Comparison of ENCODE assay signal across 20 mouse cellular contexts in genomic region chr12:31788530-31788929, GRCm38 (mm10).
DNase-seq lines count a peak whose midpoint lies in the region; ATAC-seq and TF ChIP-seq lines count a peak whose summit lies in the region.
"Had no signal": no experiment of that assay in that cellular context is flagged by ENCODE, and none has a peak within 500 bp of the region (broad histone marks: within the 10 kb centered on the region; RNA-seq: fewer than 3 reads in every experiment).

No protein-coding gene starts in this region.

- H3K9ac ChIP-seq in liver, embryonic 12.5 days, result no peak overlapping the region
- no peak overlapping the region for H3K9ac ChIP-seq in liver, embryonic 11.5 days (ENCODE audit: low read depth, low read length)
- H3K9ac ChIP-seq in MEL (ENCODE audit: control insufficient read depth, low read depth, low read length, poor library complexity, severe bottlenecking), result no peak overlapping the region
- H3K9ac ChIP-seq in forebrain, embryonic 12.5 days, result no peak overlapping the region
- no peak overlapping the region for H3K9ac ChIP-seq in lung, postnatal 0 days (replicated peaks; ENCODE audit: low read depth)
- H3K9ac ChIP-seq: embryonic facial prominence, embryonic 12.5 days had no signal

- H3K79me2 ChIP-seq in MEL (ENCODE audit: control insufficient read depth, insufficient read depth, low read length, poor library complexity), result no peaks in the 10 kb centered on the region

- peak; percentile 47; the same call in 1 of the 2 replicates for ATAC-seq in liver, embryonic 12.5 days
- ATAC-seq in liver, embryonic 11.5 days (replicated peaks; ENCODE audit: low FRiP score), result no peak
- ATAC-seq in megakaryocyte progenitor cell, adult 5-6 weeks (replicated peaks; ENCODE audit: poor library complexity), result peak; percentile 79
- ATAC-seq in forebrain, embryonic 12.5 days (ENCODE audit: low FRiP score), result no peak
- ATAC-seq in lung, postnatal 0 days, result no peak
- ATAC-seq: forebrain, embryonic 14.5 days; forebrain, embryonic 16.5 days had no signal

- H3K27me3 ChIP-seq in liver, embryonic 12.5 days (replicated peaks), result no peaks in the 10 kb centered on the region
- no peaks in the 10 kb centered on the region for H3K27me3 ChIP-seq in liver, embryonic 11.5 days (replicated peaks; ENCODE audit: control insufficient read depth, insufficient read depth, low read length)
- no peaks in the 10 kb centered on the region for H3K27me3 ChIP-seq in MEL (ENCODE audit: control insufficient read depth in 1 of 2, insufficient read depth in 2 of 2, low read length in 2 of 2)
- H3K27me3 ChIP-seq in forebrain, embryonic 12.5 days, result no peaks in the 10 kb centered on the region
- H3K27me3 ChIP-seq in lung, postnatal 0 days (replicated peaks; ENCODE audit: insufficient read depth, low read length), result no peaks in the 10 kb centered on the region
- H3K27me3 ChIP-seq: embryonic facial prominence, embryonic 12.5 days had no signal

- no peaks in the 10 kb centered on the region for H3K4me1 ChIP-seq in liver, embryonic 12.5 days
- H3K4me1 ChIP-seq in liver, embryonic 11.5 days (replicated peaks; ENCODE audit: control insufficient read depth, insufficient read depth, low read length), result no peaks in the 10 kb centered on the region
- no peaks in the 10 kb centered on the region for H3K4me1 ChIP-seq in MEL (ENCODE audit: control insufficient read depth in 1 of 2, insufficient read depth in 2 of 2, low read length in 2 of 2)
- 0 out of 2 replicates have a peak, but pooled peaks cover 3% of the 10 kb centered on the region for H3K4me1 ChIP-seq in forebrain, embryonic 12.5 days
- H3K4me1 ChIP-seq in lung, postnatal 0 days (ENCODE audit: insufficient read depth, low read depth, low read length), result no peaks in the 10 kb centered on the region
- H3K4me1 ChIP-seq: embryonic facial prominence, embryonic 10.5 days; embryonic facial prominence, embryonic 12.5 days had no signal

- H3K4me2 ChIP-seq in liver, embryonic 12.5 days, result no peak overlapping the region
- no peak overlapping the region for H3K4me2 ChIP-seq in liver, embryonic 11.5 days
- no peak overlapping the region for H3K4me2 ChIP-seq in forebrain, embryonic 12.5 days
- H3K4me2 ChIP-seq in lung, postnatal 0 days (replicated peaks; ENCODE audit: low read depth, low read length), result no peak overlapping the region
- H3K4me2 ChIP-seq: embryonic facial prominence, embryonic 12.5 days had no signal

- no peak for TF ChIP-seq EP300 in MEL (IDR thresholded peaks at IDR 0.05; ENCODE audit: low read depth in 1 of 2, low read length in 2 of 2)
- no peak for TF ChIP-seq EP300 in lung, postnatal 0 days (IDR thresholded peaks at IDR 0.05)

- no peak for DNase-seq in liver, embryonic 11.5 days (ENCODE audit: low spot score)
- DNase-seq in 416B (ENCODE audit: low read depth) (peak; percentile 5), MEL (ENCODE audit: low read depth, low spot score) (peak; percentile 42)
- no peak for DNase-seq in kidney, adult 9 months
- no peak for DNase-seq in lung, postnatal 0 days (ENCODE audit: low spot score)
- DNase-seq: adrenal gland, adult 8-10 months; adrenal gland, postnatal 14 days; adrenal gland, postnatal 36 days; cerebellum, adult 11-12 months; cerebellum, adult 2 months; cerebellum, adult 9-10 months; cerebellum, postnatal 10 days; cerebellum, postnatal 25 days had no signal

- no peak overlapping the region for H3K4me3 ChIP-seq in liver, embryonic 12.5 days
- H3K4me3 ChIP-seq in liver, embryonic 11.5 days (ENCODE audit: low read depth, low read length), result no peak overlapping the region
- H3K4me3 ChIP-seq in MEL (ENCODE audit: control insufficient read depth in 1 of 2, insufficient read depth in 1 of 2, low read depth in 2 of 2, low read length in 2 of 2), result no peak overlapping the region
- no peak overlapping the region for H3K4me3 ChIP-seq in forebrain, embryonic 12.5 days (replicated peaks)
- H3K4me3 ChIP-seq in lung, postnatal 0 days (ENCODE audit: low read depth, low read length), result no peak overlapping the region
- H3K4me3 ChIP-seq: embryonic facial prominence, embryonic 10.5 days; embryonic facial prominence, embryonic 12.5 days had no signal

- no peak for TF ChIP-seq POLR2A in MEL (IDR thresholded peaks at IDR 0.05; ENCODE audit: control insufficient read depth in 1 of 2, insufficient read depth in 1 of 2, low read depth in 1 of 2, low read length in 2 of 2, poor library complexity in 1 of 2)

- no peak overlapping the region for H3K27ac ChIP-seq in liver, embryonic 12.5 days
- H3K27ac ChIP-seq in liver, embryonic 11.5 days (ENCODE audit: low read depth, low read length), result no peak overlapping the region
- H3K27ac ChIP-seq in MEL (ENCODE audit: control insufficient read depth, low read depth, low read length), result no peak overlapping the region
- no peak overlapping the region for H3K27ac ChIP-seq in forebrain, embryonic 12.5 days
- H3K27ac ChIP-seq in lung, postnatal 0 days (ENCODE audit: low read length), result no peak overlapping the region
- H3K27ac ChIP-seq: embryonic facial prominence, embryonic 10.5 days; embryonic facial prominence, embryonic 12.5 days had no signal

- no peaks in the 10 kb centered on the region for H3K36me3 ChIP-seq in liver, embryonic 12.5 days
- no peaks in the 10 kb centered on the region for H3K36me3 ChIP-seq in liver, embryonic 11.5 days (ENCODE audit: control insufficient read depth, insufficient read depth, low read length)
- no peaks in the 10 kb centered on the region; a peak in 1 of 4 replicates for H3K36me3 ChIP-seq in MEL (ENCODE audit: control insufficient read depth in 1 of 2, insufficient read depth in 2 of 2, low read length in 2 of 2)
- no peaks in the 10 kb centered on the region for H3K36me3 ChIP-seq in forebrain, embryonic 12.5 days (replicated peaks)
- no peaks in the 10 kb centered on the region for H3K36me3 ChIP-seq in lung, postnatal 0 days (ENCODE audit: insufficient read depth, low read length)
- H3K36me3 ChIP-seq: embryonic facial prominence, embryonic 10.5 days; embryonic facial prominence, embryonic 12.5 days had no signal

- WGBS in liver, embryonic 12.5 days (ENCODE audit: insufficient replicate concordance), result 56% methylated on average over 3 of the region's 3 CpGs
- 70% methylated on average over 3 of the region's 3 CpGs for WGBS in liver, embryonic 11.5 days
- 93% methylated on average over 3 of the region's 3 CpGs for WGBS in forebrain, embryonic 12.5 days
- WGBS in lung, postnatal 0 days, result 93% methylated on average over 3 of the region's 3 CpGs

- H3K9me3 ChIP-seq in liver, embryonic 12.5 days (replicated peaks), result no peaks in the 10 kb centered on the region
- H3K9me3 ChIP-seq in liver, embryonic 11.5 days (ENCODE audit: control insufficient read depth, low read length), result no peaks in the 10 kb centered on the region
- no peaks in the 10 kb centered on the region for H3K9me3 ChIP-seq in MEL (replicated peaks; ENCODE audit: insufficient read depth, low read length)
- H3K9me3 ChIP-seq in forebrain, embryonic 12.5 days, result no peaks in the 10 kb centered on the region
- H3K9me3 ChIP-seq in lung, postnatal 0 days (ENCODE audit: low read length), result no peaks in the 10 kb centered on the region
- H3K9me3 ChIP-seq: embryonic facial prominence, embryonic 10.5 days; embryonic facial prominence, embryonic 12.5 days had no signal

- no peak for TF ChIP-seq CTCF in MEL (IDR thresholded peaks at IDR 0.05 in 2 of 3, conservative IDR thresholded peaks at IDR 0.05 in 1 of 3; ENCODE audit: control insufficient read depth in 1 of 3, insufficient read depth in 1 of 3, low read depth in 2 of 3, low read length in 3 of 3, poor library complexity in 1 of 3, severe bottlenecking in 1 of 3)
- no peak for TF ChIP-seq CTCF in lung, postnatal 0 days (IDR thresholded peaks at IDR 0.05)

- TF ChIP-seq RAD21 in MEL (IDR thresholded peaks at IDR 0.05; ENCODE audit: low read depth, low read length), result no peak

TF ChIP-seq in MEL, 35 proteins besides CTCF, POLR2A, EP300 and RAD21:
- TF ChIP-seq ETS1 (IDR thresholded peaks at IDR 0.05; ENCODE audit: low read depth, low read length) (no peak), USF2 (IDR thresholded peaks at IDR 0.05; ENCODE audit: borderline replicate concordance in 1 of 2, insufficient read depth in 1 of 2, low read depth in 1 of 2, low read length in 2 of 2) (no peak), MAX (IDR thresholded peaks at IDR 0.05; ENCODE audit: low read length) (no peak), MEF2A (IDR thresholded peaks at IDR 0.05; ENCODE audit: extremely low read depth, insufficient replicate concordance, low read depth, low read length, poor library complexity, severe bottlenecking) (no peak), TAL1 (IDR thresholded peaks at IDR 0.05; ENCODE audit: low read length) (no peak), RCOR1 (IDR thresholded peaks at IDR 0.05; ENCODE audit: low read depth, low read length) (no peak), POLR2AphosphoS5 (IDR thresholded peaks at IDR 0.05; ENCODE audit: borderline replicate concordance, low read depth, low read length) (no peak), GATA1 (IDR thresholded peaks at IDR 0.05; ENCODE audit: low read depth, low read length) (no peak), UBTF (IDR thresholded peaks at IDR 0.05; ENCODE audit: borderline replicate concordance, insufficient read depth, low read depth, low read length) (no peak), TCF12 (IDR thresholded peaks at IDR 0.05; ENCODE audit: low read depth, low read length) (no peak), MAZ (IDR thresholded peaks at IDR 0.05; ENCODE audit: low read depth, low read length) (no peak), CHD2 (IDR thresholded peaks at IDR 0.05; ENCODE audit: low read length) (no peak), ZC3H11A (IDR thresholded peaks at IDR 0.05; ENCODE audit: low read depth, low read length) (no peak)

Comparison
In these comparisons a context has a peak if more than half of its experiments do, and no peak if none do; other contexts are left out.
1. ATAC-seq: peak in liver, embryonic 12.5 days (single experiment) and megakaryocyte progenitor cell, adult 5-6 weeks (single experiment); none in liver, embryonic 11.5 days (single experiment), forebrain, embryonic 12.5 days (single experiment) and lung, postnatal 0 days (single experiment).
2. DNase-seq: peak in 416B (single experiment) and MEL (single experiment); none in liver, embryonic 11.5 days (single experiment), kidney, adult 9 months (single experiment) and lung, postnatal 0 days (single experiment).